Comparison of ENCODE assay signal across 25 mouse cellular contexts in genomic region chr3:95306244-95306643, GRCm38 (mm10). TPM values are rescaled to one million over a fixed set of nuclear protein-coding genes. Genes with fewer than 3 reads are reported as not detected.
DNase-seq lines count a peak whose midpoint lies in the region; ATAC-seq and TF ChIP-seq lines count a peak whose summit lies in the region.
"Had no signal": no experiment of that assay in that cellular context is flagged by ENCODE, and none has a peak within 500 bp of the region (broad histone marks: within the 10 kb centered on the region; RNA-seq: fewer than 3 reads in every experiment).

No protein-coding gene starts in this region.

- no peak for ATAC-seq in kidney, embryonic 16.5 days (ENCODE audit: low FRiP score, low TSS enrichment)
- no peak for ATAC-seq in megakaryocyte, adult 5-6 weeks (ENCODE audit: poor library complexity, severe bottlenecking)
- ATAC-seq: activated CD4-positive, CD25-positive, alpha-beta regulatory T cell, adult 4 months; CD4-positive, CD25-positive, alpha-beta regulatory T cell, adult 4 months; forebrain, embryonic 13.5 days; Patski had no signal

- no peaks in the 10 kb centered on the region for H3K27me3 ChIP-seq in kidney, adult 2 months (replicated peaks; ENCODE audit: control insufficient read depth, insufficient read depth, low read length)
- H3K27me3 ChIP-seq in kidney, embryonic 16.5 days (ENCODE audit: insufficient read depth, low read length), result no peaks in the 10 kb centered on the region
- no peaks in the 10 kb centered on the region for H3K27me3 ChIP-seq in megakaryocyte, embryonic 14.5 days (replicated peaks)
- H3K27me3 ChIP-seq: CH12.LX; embryonic facial prominence, embryonic 12.5 days; forebrain, embryonic 13.5 days; Patski had no signal

- TF ChIP-seq POLR2A in kidney, adult 2 months (IDR thresholded peaks at IDR 0.05; ENCODE audit: low read depth, low read length), result no peak

- H3K36me3 ChIP-seq in kidney, adult 2 months (ENCODE audit: control insufficient read depth, insufficient read depth, low read length), result no peaks in the 10 kb centered on the region
- H3K36me3 ChIP-seq in kidney, embryonic 16.5 days (ENCODE audit: insufficient read depth, low read length), result no peaks in the 10 kb centered on the region
- peaks cover 47% of the 10 kb centered on the region for H3K36me3 ChIP-seq in megakaryocyte, embryonic 14.5 days (replicated peaks; ENCODE audit: low read length)
- H3K36me3 ChIP-seq: embryonic facial prominence, embryonic 10.5 days; embryonic facial prominence, embryonic 12.5 days had no signal

- no peak overlapping the region for H3K4me3 ChIP-seq in kidney, adult 2 months (ENCODE audit: insufficient read depth, low read depth, low read length)
- H3K4me3 ChIP-seq in kidney, embryonic 16.5 days (ENCODE audit: low read length), result no peak overlapping the region
- peak overlapping the region; percentile 40 for H3K4me3 ChIP-seq in megakaryocyte, embryonic 14.5 days (replicated peaks)
- H3K4me3 ChIP-seq: embryonic facial prominence, embryonic 10.5 days; embryonic facial prominence, embryonic 12.5 days; forebrain, embryonic 13.5 days had no signal

- H3K4me2 ChIP-seq in kidney, embryonic 16.5 days (replicated peaks; ENCODE audit: low read depth, low read length), result no peak overlapping the region; the same call in 1 of the 2 replicates
- H3K4me2 ChIP-seq: embryonic facial prominence, embryonic 12.5 days; forebrain, embryonic 13.5 days had no signal

- WGBS in kidney, adult 2 months, result 61% methylated on average over 4 of the region's 4 CpGs
- 73% methylated on average over 4 of the region's 4 CpGs for WGBS in kidney, embryonic 16.5 days

- intact Hi-C loops in heart, postnatal 25 days (cut with DNase I), result no loop called here

- no peak for TF ChIP-seq CTCF in kidney, adult 2 months (conservative IDR thresholded peaks at IDR 0.05; ENCODE audit: insufficient read depth, insufficient read length, low read depth, low read length)

- H3K9me3 ChIP-seq in kidney, embryonic 16.5 days (ENCODE audit: low read length), result no peaks in the 10 kb centered on the region
- H3K9me3 ChIP-seq in megakaryocyte, embryonic 14.5 days, result no peaks in the 10 kb centered on the region
- H3K9me3 ChIP-seq: embryonic facial prominence, embryonic 10.5 days; embryonic facial prominence, embryonic 12.5 days; forebrain, embryonic 13.5 days; G1E had no signal

- H3K9ac ChIP-seq in kidney, embryonic 16.5 days (replicated peaks; ENCODE audit: low read length), result no peak overlapping the region
- H3K9ac ChIP-seq: embryonic facial prominence, embryonic 12.5 days; forebrain, embryonic 13.5 days had no signal

- peak overlapping the region; percentile 42 for H3K27ac ChIP-seq in kidney, adult 2 months (ENCODE audit: insufficient read depth, low read depth, low read length)
- peak overlapping the region; percentile 63; the same call in 1 of the 2 replicates for H3K27ac ChIP-seq in kidney, embryonic 16.5 days (ENCODE audit: low read length)
- H3K27ac ChIP-seq: embryonic facial prominence, embryonic 10.5 days; embryonic facial prominence, embryonic 12.5 days; forebrain, embryonic 13.5 days had no signal

- H3K4me1 ChIP-seq in kidney, adult 2 months (ENCODE audit: control insufficient read depth, insufficient read depth, low read length), result no peaks in the 10 kb centered on the region
- H3K4me1 ChIP-seq in kidney, embryonic 16.5 days (ENCODE audit: insufficient read depth, low read length), result peaks cover 6% of the 10 kb centered on the region
- peaks cover 54% of the 10 kb centered on the region for H3K4me1 ChIP-seq in megakaryocyte, embryonic 14.5 days
- H3K4me1 ChIP-seq: embryonic facial prominence, embryonic 12.5 days; forebrain, embryonic 13.5 days had no signal

- peak; percentile 91 for DNase-seq in heart, adult 11 months
- DNase-seq in heart, postnatal 25 days (ENCODE audit: low spot score), result no peak
- DNase-seq in kidney, adult 2 months, result no peak
- DNase-seq in kidney, adult 11 months, result no peak
- DNase-seq in kidney, adult 8-10 months, result no peak
- DNase-seq: adrenal gland, adult 8-10 months; adrenal gland, postnatal 14 days; adrenal gland, postnatal 36 days; B cell, adult 2 months; cerebellum, adult 11-12 months; cerebellum, adult 2 months; cerebellum, adult 9-10 months; cerebellum, postnatal 10 days; cerebellum, postnatal 25 days had no signal

RNA-seq across cellular contexts. Expression of gene Anxa9, which starts 0.7 kb away (rescaled TPM):
- total RNA-seq in heart, postnatal 25 days (2021), result under 1 TPM; 0.52 to 0.59 TPM
- 5.6 and 6.3 TPM in 2 replicates for polyA plus RNA-seq in kidney, adult 2 months (2012; rRNA removed)
- 8.6 and 9.4 TPM in 2 replicates for polyA plus RNA-seq in kidney, embryonic 16.5 days (2015; fragmentation: Nextera tagmentation; extraction: Ambion mirVana)
- polyA plus RNA-seq in megakaryocyte, embryonic 14.5 days (2012; ENCODE audit: insufficient read depth, low replicate concordance), result 0.66 TPM in 1 of 2 replicates, not detected in the other
- 3.0 and 3.8 TPM in 2 replicates for total RNA-seq in megakaryocyte, adult 5-6 weeks (2015)
- total RNA-seq in megakaryocyte, adult 5-6 weeks (2017), result 1.9 and 2.4 TPM in 2 replicates

RNA-seq across cellular contexts. Expression of gene Cers2, which starts 8.3 kb away (rescaled TPM):
- total RNA-seq in heart, postnatal 25 days (2021), result 10 to 100 TPM; 35.9 to 40.4 TPM
- polyA plus RNA-seq in kidney, adult 2 months (2012; rRNA removed), result 143 and 173 TPM in 2 replicates
- 208 and 209 TPM in 2 replicates for polyA plus RNA-seq in kidney, embryonic 16.5 days (2015; fragmentation: Nextera tagmentation; extraction: Ambion mirVana)
- polyA plus RNA-seq in megakaryocyte, embryonic 14.5 days (2012; ENCODE audit: insufficient read depth, low replicate concordance), result 36.9 and 124 TPM in 2 replicates
- 184 and 191 TPM in 2 replicates for total RNA-seq in megakaryocyte, adult 5-6 weeks (2015)
- total RNA-seq in megakaryocyte, adult 5-6 weeks (2017), result 86.0 and 107 TPM in 2 replicates

RNA-seq across cellular contexts. Expression of gene Prune1, which starts 24.4 kb away (rescaled TPM):
- total RNA-seq in heart, postnatal 25 days (2021), result 10 to 100 TPM; 22.1 to 22.8 TPM
- 25.6 and 27.0 TPM in 2 replicates for polyA plus RNA-seq in kidney, adult 2 months (2012; rRNA removed)
- 25.8 and 27.4 TPM in 2 replicates for polyA plus RNA-seq in kidney, embryonic 16.5 days (2015; fragmentation: Nextera tagmentation; extraction: Ambion mirVana)
- polyA plus RNA-seq in megakaryocyte, embryonic 14.5 days (2012; ENCODE audit: insufficient read depth, low replicate concordance), result 5.2 and 6.0 TPM in 2 replicates
- total RNA-seq in megakaryocyte, adult 5-6 weeks (2015), result 12.4 and 14.5 TPM in 2 replicates
- total RNA-seq in megakaryocyte, adult 5-6 weeks (2017), result 7.8 and 10.2 TPM in 2 replicates

RNA-seq across cellular contexts. Expression of gene Mindy1, which starts 25.1 kb away (rescaled TPM):
- total RNA-seq in heart, postnatal 25 days (2021), result 10 to 100 TPM; 20.2 to 23.4 TPM
- polyA plus RNA-seq in kidney, adult 2 months (2012; rRNA removed), result 120 and 155 TPM in 2 replicates
- 55.8 and 57.0 TPM in 2 replicates for polyA plus RNA-seq in kidney, embryonic 16.5 days (2015; fragmentation: Nextera tagmentation; extraction: Ambion mirVana)
- 517 and 1,363 TPM in 2 replicates for polyA plus RNA-seq in megakaryocyte, embryonic 14.5 days (2012; ENCODE audit: insufficient read depth, low replicate concordance)
- total RNA-seq in megakaryocyte, adult 5-6 weeks (2015), result 49.5 and 55.2 TPM in 2 replicates
- 44.0 and 54.1 TPM in 2 replicates for total RNA-seq in megakaryocyte, adult 5-6 weeks (2017)

RNA-seq across cellular contexts. Expression of gene Setdb1, which starts 50.8 kb away (rescaled TPM):
- total RNA-seq in heart, postnatal 25 days (2021), result 10 to 100 TPM; 11.2 to 11.4 TPM
- polyA plus RNA-seq in kidney, adult 2 months (2012; rRNA removed), result 11.4 and 11.6 TPM in 2 replicates
- polyA plus RNA-seq in kidney, embryonic 16.5 days (2015; fragmentation: Nextera tagmentation; extraction: Ambion mirVana), result 45.5 and 46.7 TPM in 2 replicates
- polyA plus RNA-seq in megakaryocyte, embryonic 14.5 days (2012; ENCODE audit: insufficient read depth, low replicate concordance), result 2.3 and 6.3 TPM in 2 replicates
- 20.5 and 21.2 TPM in 2 replicates for total RNA-seq in megakaryocyte, adult 5-6 weeks (2015)
- total RNA-seq in megakaryocyte, adult 5-6 weeks (2017), result 22.4 and 23.8 TPM in 2 replicates
